In genomic region chr7:29981860-29982259, GRCm38 (mm10) we compare ENCODE assay signal across 1 mouse cellular context.
TF ChIP-seq lines count a peak whose summit lies in the region.

No protein-coding gene starts in this region.

TF ChIP-seq in myocyte, 11 proteins besides CTCF, POLR2A, EP300 and RAD21 (continued from another document):
- TF ChIP-seq CEBPB (IDR thresholded peaks at IDR 0.05; ENCODE audit: insufficient read depth, poor library complexity, severe bottlenecking) (no peak), MAX (IDR thresholded peaks at IDR 0.05; ENCODE audit: low read depth) (no peak), E2F4 (IDR thresholded peaks at IDR 0.05; ENCODE audit: insufficient read depth) (no peak), TCF12 (IDR thresholded peaks at IDR 0.05; ENCODE audit: insufficient read depth, poor library complexity, severe bottlenecking) (no peak), USF1 (IDR thresholded peaks at IDR 0.05; ENCODE audit: low read depth) (no peak), POLR2AphosphoS2 (IDR thresholded peaks at IDR 0.05; ENCODE audit: insufficient read length, low read depth) (no peak), TCF3 (IDR thresholded peaks at IDR 0.05; ENCODE audit: insufficient read length, low read depth) (no peak), MYOG (IDR thresholded peaks at IDR 0.05; ENCODE audit: control insufficient read depth in 1 of 3, insufficient read depth in 1 of 3, insufficient read length in 2 of 3, low read depth in 2 of 3) (no peak)
